Mouse (Mus musculus) kidney, postnatal 10 days (tissue): Measurements from ENCODE around the gene Klhdc8b.

Experiments
- DNase-seq: peaks from one replicate; pipeline ENCODE4 v3.0.0; 2021; ENCODE audit warnings: mixed read lengths

Klhdc8b gene

GRCm38 (mm10) chr9:108480813-108481519 is 19.6 kb upstream of the Klhdc8b start:
- no peak for DNase-seq

DNA sequence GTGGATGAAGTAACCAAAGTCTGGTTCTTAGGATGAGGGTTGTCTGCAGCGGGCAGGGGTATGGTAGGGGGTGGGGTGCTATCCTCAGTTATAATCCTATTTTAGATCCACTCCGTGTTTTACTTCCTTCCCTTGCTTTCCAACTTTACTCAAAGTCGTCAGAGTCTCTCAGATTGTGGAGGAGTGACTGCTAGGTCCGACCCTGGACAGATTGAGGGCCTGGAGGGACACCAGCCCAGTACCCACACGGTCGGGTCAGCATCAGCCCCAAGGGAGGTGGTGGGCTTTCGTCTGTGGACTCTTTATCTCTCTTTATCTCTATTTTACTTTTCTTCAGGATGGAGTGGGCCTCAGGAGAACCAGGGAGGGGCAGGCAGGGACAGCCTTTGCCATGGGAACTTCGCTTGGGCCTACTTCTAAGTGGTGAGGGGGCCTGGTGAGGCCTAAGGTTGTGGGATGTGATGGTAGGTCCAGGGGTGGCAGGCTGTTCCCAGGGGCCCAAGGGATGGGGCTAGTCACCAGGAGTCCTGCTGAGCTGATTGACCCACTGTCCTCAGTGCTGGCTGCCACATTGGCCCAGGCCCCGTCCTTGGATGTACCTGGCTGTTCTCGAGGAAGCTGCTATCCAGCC is 18.5 kb upstream of the Klhdc8b start, which contains the start of gene Lamb2:
Lamb2 (plus strand) TSS at position 16 of the 631 bp plus-strand sequence.
- peak; percentile 63 for DNase-seq

DNA sequence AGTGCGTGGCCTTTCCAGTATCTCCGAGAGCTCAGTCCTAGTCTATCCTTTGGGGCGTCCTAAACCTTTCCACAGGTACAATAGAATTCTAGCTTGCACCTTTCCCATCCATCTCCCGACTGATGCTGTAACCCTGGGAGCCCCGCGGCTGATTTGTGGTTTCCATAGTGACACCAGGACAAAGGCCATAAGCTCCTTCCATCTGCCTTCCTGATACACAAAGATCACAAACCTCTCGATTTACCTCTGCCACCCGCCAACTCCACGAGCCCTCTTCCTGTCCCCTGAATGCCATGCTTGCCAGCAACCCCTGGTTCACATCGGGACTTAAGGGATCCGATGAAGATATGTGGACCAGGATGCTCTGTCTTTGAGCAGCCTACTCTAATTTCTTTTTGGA is 17.9 kb upstream of the Klhdc8b start:
- DNase-seq = no peak

DNA sequence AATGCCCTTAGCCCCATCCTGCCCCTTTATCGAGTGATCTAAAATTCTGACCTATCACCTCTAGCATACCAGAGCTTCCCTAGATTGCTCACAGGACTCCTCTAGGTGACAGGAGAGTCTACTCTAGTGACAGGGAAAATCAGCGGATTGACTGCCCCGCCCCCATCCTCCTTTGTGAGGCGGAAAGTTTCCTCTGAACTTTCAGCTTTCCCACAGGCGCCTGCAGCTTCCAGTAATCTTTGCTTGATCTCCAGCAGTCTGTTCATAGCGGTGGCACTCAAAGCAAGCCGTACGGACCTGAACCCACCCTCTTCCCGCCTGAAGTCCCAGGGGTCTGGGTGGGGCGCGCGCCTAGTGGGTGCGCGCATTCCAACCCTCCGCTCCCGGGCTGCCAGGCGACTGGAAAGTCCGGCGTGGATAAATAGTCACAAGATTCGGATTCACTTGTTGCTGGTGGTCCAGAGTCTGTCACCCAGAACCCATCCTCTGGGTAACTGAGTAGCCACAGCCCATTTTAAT is 17.3 kb upstream of the Klhdc8b start:
- DNase-seq = peak; percentile 92

- DNase-seq = no peak
Measured at GRCm38 (mm10) chr9:108474528-108474927, 13.1 kb upstream of the Klhdc8b start.

GRCm38 (mm10) chr9:108469845-108470244 is 8.5 kb upstream of the Klhdc8b start:
- no peak for DNase-seq

DNA sequence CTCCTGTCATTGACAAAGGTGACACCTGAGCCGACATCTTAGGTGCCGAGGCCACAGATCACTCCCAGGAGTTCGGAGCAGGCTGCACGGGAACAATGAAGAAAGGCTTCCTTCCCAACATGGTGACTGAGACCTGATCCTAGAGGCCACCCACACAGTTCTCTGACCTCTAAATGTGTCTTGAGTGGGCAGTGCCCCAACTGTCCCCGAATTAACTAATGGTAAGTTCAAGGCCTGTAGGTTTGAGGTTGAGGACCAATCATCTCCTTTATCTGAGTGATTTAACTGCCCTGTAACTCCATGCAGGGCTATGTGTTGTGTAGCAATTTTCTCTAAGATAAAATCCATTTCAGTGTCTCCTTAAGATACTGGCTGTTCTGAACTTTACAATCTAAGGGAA is 8.0 kb upstream of the Klhdc8b start:
- no peak for DNase-seq

DNA sequence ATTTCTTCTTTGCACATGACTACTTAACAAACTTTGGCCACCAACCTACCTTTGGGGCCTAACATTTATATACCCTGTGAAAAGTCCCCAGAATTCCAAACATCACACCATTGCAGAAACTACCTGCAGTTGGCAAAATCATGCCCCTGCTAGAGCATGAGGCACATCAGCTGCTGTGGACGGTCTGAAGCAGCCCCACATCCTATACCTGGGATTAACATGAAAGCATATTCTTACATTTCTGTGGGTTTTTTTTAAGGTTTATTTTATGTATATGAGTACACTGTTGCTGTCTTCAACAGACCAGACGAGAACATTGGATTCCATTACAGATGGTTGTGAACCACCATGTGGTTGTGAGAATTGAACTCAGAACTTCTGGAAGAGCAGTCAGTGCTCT is 4.8 kb upstream of the Klhdc8b start:
- no peak for DNase-seq

GRCm38 (mm10) chr9:108463713-108464112 is 2.3 kb upstream of the Klhdc8b start:
- no peak for DNase-seq

DNA sequence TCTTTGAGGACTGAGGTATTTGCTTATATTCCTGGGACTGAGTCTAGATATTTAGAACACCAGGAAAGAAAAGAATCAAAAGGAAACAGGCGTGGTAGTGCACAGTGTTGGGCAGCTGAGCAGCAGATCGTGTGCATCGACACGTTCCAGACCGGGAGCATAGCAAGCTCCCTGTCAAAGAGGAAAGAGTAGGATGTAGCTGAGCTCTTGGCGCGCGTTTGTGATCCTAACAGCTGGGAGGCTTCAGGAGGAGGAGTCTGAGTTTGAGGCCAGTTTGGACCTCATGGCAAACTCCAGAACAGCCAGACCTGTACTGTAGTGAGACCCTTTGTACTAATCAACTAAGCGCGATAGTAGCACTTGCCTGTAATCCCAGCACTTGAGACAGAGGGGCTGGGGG is 811 bp upstream of the Klhdc8b start:
- peak; percentile 72 for DNase-seq

DNA sequence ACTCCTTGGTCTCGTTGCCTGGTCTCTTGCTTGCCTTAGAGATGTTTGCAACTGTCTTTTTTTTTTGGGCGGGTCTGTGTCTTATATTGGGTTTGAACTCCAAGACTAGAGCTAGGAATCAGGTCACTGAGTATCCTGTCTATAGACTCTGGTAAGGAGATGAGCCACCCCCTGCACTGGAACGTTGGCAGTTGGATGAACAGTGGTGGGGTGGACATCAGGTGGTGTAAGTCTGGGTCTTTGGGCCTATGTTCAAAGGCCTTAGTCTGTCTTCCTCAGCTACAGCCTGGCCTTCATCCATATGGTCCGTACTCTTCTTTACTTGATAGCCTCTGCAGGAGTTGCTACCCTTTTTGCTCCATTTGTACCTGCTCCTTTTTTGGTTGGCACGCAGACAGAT is 294 bp upstream of the Klhdc8b start:
- DNase-seq = no peak

DNA sequence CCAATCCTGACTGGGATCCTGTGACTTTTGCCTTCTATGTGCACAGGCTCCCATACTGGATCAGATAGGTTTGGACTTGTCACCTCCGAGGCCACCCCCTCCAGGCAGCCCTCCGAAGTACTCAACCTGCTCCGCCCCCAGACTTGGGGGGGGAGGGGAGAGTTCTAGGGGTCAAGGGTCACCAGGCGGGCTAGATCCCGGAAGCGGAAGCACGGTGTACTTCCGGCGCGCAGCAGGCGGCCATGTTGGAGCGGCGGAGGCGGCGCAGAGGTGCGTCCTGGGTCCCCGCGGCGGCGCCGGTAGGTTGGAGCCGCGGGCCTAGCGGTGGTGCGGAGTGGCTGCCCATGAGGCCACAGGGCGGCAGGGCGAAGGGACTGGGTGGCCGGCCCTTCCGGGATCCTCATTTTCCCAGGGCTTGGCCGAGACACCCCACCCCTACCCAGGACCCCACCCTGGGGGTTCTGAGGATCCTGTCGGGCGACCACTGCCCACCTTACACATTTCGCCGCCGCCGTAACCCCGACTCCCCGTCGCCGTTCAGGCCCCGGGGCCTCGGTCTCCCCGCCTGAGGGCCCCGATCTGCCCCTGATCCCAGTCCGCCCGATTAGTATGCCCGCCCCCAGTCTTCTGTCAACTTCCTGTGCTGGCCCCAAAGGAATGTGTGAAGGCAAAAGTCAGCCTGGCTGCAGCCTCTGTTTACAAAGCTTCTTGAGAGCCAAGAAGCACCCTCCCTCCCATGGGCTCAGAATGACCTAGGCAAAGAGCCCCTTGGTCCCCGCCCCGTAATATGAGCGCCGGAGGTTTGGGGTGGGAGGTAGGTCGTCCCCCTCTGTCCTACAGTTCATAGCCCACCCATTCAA is 832 bp downstream of the Klhdc8b start, which contains the start of gene Ccdc71:
Ccdc71 (plus strand) TSS at position 209 of the 860 bp plus-strand sequence.
- peak; percentile 92 for DNase-seq

DNA sequence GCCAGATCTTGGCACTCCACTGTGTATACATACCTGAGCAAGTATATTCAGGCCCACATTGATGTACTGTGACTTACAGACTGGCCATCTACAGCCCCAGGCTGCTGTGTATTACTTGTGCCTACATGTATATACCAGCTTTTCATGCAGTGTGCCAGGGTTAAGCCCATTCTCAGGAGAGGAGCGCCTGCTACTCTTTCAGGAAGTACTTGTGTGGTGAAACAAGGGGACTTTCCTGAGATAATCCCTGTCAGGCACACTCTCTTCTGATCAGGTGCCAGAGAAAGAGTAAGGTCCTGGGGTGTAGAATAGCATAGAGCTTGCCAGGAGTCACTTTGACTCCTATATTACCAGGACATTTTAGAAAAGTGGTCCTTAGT is 1.5 kb downstream of the Klhdc8b start:
- no peak for DNase-seq

DNA sequence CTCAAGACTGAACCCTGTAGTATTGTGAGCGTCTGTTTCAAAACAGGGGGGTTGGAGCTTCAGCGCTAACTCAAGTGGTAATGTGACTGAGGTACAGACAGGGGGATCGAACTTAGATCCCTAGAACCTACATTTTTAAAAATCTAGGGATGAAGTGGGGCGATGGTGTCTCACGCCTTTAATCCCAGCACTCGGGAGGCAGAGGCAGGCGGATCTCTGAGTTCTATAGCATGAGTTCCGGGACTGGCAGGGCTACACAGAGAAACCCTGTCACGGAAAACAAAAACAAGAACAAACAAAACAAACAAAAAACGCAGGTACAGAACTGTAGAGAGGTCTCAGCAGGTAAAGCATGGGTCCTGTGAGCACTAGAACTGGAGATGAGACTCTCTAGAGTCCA is 4.4 kb downstream of the Klhdc8b start:
- DNase-seq = no peak

DNA sequence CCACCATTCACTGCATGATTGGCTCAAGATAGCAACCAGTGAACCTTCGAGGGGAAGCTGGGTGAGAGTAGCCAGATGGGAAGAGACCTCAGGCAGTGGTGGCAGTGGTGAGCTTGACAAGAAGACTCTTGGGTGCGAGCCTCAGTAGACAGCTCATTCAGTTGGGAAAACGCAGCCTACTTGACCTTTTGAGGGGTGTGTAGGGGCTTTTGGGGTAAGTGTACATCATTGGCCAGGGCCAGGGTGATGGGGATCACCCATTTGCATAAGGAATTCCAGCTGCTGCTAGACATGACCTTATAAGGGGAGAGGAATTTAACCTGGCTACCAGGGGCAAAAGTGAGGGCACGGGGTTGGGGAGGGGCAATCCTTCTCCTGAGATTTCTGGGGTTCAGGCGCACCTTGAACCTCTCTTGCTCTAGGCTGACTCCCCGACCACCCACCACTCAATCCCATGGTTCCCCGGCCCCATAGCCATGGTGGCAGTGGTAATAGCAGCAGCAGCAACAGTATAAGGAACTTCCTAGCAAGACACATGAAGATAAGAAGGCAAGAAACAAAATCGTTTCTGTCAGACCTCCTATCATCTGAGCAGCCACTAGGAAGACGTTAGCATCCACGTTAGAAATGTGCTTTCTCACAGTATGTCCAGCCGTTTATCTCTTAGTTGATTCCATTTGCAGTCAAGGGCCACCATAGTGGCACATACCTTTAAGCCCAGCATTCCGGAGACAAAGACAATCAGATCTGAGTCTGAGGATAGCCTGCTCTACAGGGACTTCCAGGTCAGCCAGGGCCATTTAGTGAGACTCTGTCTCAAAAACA is 5.4 kb downstream of the Klhdc8b start:
- no peak for DNase-seq

GRCm38 (mm10) chr9:108454429-108454828 is 7.0 kb downstream of the Klhdc8b start:
- DNase-seq = no peak

DNA sequence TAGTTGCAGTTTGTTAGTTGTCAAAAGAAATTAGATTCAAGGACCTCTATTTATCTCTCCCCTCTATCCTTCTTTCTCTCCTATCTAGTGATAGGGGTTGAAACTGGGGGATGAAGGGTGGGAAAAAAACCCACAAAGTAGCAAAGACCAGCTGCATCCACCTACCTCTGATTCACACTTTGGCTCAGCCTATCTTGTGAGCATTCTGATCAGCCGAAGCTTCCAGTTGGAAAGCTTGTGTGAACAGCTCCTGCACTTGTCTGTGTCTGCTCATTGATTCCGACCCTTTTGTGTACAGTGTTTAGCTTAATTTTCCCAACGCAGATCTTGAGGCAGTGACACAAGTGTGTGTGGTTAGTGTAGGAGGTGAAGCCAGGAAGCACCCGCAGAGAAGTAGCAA is 7.9 kb downstream of the Klhdc8b start:
- DNase-seq = no peak

GRCm38 (mm10) chr9:108452911-108453310 is 8.5 kb downstream of the Klhdc8b start:
- DNase-seq = no peak

DNA sequence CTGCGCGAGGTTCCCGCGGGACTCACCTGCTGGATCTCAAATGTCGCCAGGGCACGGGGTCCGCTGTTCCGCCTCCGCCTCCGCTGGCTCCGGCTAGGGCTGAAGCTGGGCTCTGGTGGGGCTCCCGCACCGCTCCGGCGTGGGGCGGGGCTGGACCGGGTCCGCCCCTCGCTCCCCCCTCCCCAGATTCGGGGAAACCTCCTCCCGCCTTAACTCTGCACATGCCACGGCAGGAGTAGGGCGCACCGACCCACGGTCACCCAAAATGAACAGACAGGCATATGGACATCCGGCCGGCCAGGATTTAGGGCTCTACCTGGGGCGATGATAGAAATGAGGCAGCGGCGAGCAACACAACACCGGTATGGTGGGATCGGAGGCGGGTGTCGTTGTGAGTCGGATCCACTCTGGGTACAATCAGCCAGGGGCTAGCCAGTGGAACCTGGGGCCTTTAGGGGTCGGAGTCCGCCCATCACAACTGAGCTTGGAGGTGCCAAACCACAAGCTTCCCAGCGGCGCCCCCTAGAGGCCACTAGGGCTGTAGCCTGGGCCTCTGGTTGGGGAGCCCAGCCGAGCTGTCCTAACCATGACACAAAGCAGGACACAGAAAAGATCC is 9.0 kb downstream of the Klhdc8b start:
- DNase-seq = peak; percentile 94

- no peak for DNase-seq
Measured at GRCm38 (mm10) chr9:108451519-108452160, 9.7 kb downstream of the Klhdc8b start.

GRCm38 (mm10) chr9:108451170-108451493 is 10.2 kb downstream of the Klhdc8b start:
- no peak for DNase-seq
